Comparison of ENCODE assay signal across 7 mouse cellular contexts in the genomic region with DNA sequence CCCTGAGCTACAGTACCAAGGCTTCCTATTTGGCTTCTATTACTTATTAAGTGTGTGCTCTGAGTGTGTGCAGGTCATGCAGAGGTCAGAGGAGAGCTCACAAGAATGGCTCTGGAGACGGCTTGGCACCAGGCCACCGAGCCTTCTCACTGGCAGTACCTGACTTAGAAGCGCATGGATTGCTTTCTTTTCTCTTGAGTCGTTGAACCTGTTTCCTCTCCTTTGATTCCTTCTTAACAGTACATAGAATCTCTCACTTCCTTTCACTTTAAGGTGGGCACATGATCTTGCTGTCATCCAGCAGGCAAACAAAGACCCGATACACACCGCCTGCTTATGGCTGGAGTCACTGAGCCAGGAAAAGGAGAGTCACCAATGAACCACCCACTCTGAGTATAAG.
DNase-seq lines count a peak whose midpoint lies in the region; ATAC-seq and TF ChIP-seq lines count a peak whose summit lies in the region.

No protein-coding gene starts in this region.

- H3K36me3 ChIP-seq in intestine, embryonic 16.5 days (ENCODE audit: control insufficient read depth, insufficient read depth, low read length), result no peaks in the 10 kb centered on the region

- H3K9me3 ChIP-seq in intestine, embryonic 16.5 days (ENCODE audit: control insufficient read depth, low read length), result no peaks in the 10 kb centered on the region

- no peak overlapping the region for H3K4me2 ChIP-seq in intestine, embryonic 16.5 days (ENCODE audit: low read depth, low read length)

- no peak overlapping the region for H3K4me3 ChIP-seq in intestine, embryonic 16.5 days (ENCODE audit: low read length)
- H3K4me3 ChIP-seq in layer of hippocampus, adult 2 months, result no peak overlapping the region

- WGBS in intestine, embryonic 16.5 days, result 34% methylated on average over 6 of the region's 6 CpGs

- peak; percentile 86 for ATAC-seq in intestine, embryonic 16.5 days
- ATAC-seq in cerebellum, adult (ENCODE audit: insufficient number of reproducible peaks, low FRiP score, low TSS enrichment), result no peak

- no peaks in the 10 kb centered on the region for H3K27me3 ChIP-seq in intestine, embryonic 16.5 days (replicated peaks; ENCODE audit: control insufficient read depth, insufficient read depth, low read length)

- DNase-seq in CD8-positive naive resting alpha-beta T cell, adult 2 months (ENCODE audit: low read depth in 2 of 2, low spot score in 2 of 2), result peak; percentile 3 to 31
- peak; percentile 30 for DNase-seq in adrenal gland, postnatal 25 days
- peak; percentile 84 for DNase-seq in lung, postnatal 36 days
- no peak for DNase-seq in layer of hippocampus, adult 2 months (ENCODE audit: low spot score in 2 of 2)
- no peak for DNase-seq in left cerebral cortex, adult 11 months (ENCODE audit: low spot score)

- TF ChIP-seq CTCF in layer of hippocampus, adult 2 months (conservative IDR thresholded peaks at IDR 0.05), result no peak

- peaks cover 7% of the 10 kb centered on the region for H3K4me1 ChIP-seq in intestine, embryonic 16.5 days (ENCODE audit: control insufficient read depth, insufficient read depth, low read length)

- H3K27ac ChIP-seq in intestine, embryonic 16.5 days (ENCODE audit: low read length), result 0 out of 2 replicates have a peak overlapping the region, but pooled peaks have one; percentile 12
- H3K27ac ChIP-seq in layer of hippocampus, adult 2 months, result no peak overlapping the region

- H3K9ac ChIP-seq in intestine, embryonic 16.5 days (ENCODE audit: low read depth, low read length), result no peak overlapping the region

Comparison
In these comparisons a context has a peak if more than half of its experiments do, and no peak if none do; other contexts are left out.
1. DNase-seq: peak in CD8-positive naive resting alpha-beta T cell, adult 2 months (2 of 2), adrenal gland, postnatal 25 days (single experiment) and lung, postnatal 36 days (single experiment); none in layer of hippocampus, adult 2 months (0 of 2) and left cerebral cortex, adult 11 months (single experiment).